Mouse (Mus musculus) embryo, embryonic 11.5 days (tissue): ENCODE measurements around the gene Prr22.

Experiments used
- DNase-seq: peaks from one replicate; pipeline ENCODE4 v3.0.0-alpha.2; 2012; ENCODE audit warnings: low read depth, low spot score

Gene Prr22

GRCm38 (mm10) chr17:56808518-56808917 is 38.5 kb downstream of the Prr22 start:
- peak; percentile 65 for DNase-seq

DNA sequence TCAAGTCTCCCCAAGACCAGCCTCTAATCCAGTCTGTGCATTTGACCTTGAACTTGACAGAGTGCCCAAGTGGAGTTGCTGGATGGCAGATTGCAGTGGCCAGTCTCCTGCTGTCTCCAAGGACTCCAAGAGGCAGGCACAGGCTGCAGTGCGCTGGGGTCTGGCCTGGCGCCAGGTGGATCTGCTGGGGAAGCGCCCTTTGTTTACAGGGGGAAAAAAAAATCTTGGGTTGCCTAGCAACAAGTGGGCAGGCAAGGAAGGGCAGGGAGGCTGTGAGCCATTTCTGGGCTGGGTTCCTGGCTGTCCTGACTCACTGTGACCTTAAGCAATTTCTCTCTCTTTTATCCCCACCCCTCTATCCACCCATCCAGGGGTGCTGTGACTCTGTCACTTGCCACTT is 40.2 kb downstream of the Prr22 start:
- peak; percentile 63 for DNase-seq

DNA sequence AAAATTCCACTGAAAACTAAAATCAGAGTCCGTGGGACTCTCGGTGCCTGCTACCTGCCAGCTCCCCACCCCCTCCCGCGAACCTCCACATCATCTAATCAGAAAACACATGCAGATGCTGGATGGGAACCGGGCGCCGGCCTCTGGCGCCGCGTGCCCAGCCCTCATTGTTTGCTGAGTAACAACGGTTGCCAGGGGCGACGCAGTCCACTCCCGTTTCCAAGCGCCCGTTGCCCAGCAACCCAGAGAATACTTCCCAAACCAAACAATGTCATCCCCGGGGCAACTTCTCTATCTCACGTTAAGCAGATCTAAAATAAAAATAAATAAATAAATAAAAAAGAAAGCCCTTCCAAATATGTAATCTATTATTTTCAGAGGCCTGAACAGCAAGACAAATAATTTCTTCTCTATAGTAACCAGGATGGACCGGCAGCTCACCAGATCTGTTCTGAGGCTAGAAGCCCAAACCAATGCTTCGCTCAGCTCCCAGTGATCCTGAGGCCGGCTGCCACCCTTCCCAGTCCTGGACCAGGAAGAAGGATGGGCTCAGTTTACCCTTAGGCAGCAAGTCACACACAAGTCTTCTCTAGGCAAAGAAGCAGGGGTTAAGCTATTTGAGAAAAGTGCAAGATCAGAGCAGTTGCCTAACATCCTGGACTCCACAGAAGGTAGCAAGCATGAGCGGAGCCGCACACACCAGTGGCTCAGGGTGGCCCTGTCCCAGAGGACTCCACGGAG is 44.4 kb downstream of the Prr22 start:
- DNase-seq, result peak; percentile 80

DNA sequence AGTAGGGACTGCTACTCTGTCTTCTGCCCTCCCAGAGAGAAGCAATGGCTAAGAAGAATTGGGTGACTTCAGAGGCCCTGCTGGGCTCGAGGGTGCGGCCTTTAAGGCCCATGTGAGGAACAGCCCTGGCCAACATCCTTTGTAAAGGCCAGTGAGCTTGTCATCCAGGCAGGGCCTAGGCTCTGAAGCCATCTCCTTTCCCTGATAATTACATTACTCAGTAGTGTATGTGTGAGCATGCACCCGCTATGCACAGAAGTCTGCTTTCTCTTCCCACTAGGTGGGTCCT is 45.0 kb downstream of the Prr22 start:
- DNase-seq, result no peak

DNA sequence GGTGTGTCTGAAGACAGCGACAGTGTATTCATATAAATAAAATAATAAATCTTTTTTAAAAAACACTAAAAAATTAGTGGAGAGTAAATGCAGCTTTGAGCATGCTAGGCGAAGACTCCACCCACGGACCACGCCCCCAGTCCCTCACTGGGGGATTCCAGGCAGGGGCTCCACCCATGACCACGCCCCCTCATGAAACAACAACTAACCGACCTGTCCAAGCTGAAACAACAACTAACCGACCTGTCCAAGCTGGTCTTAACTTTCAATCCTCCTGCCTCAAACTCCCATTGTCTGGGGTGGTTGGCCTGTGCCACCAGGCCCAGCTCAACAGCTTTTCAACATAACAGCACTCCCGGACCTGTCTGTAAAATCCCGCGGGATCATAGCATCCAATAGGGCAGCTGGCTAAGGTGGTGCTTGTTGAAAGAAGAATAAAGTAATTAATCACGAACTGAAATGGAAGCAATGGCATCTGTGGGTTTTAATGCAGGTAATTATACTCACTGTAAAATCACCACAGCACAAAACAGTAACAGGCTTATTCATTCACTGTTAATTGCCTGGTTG is 48.1 kb downstream of the Prr22 start:
- no peak for DNase-seq

DNA sequence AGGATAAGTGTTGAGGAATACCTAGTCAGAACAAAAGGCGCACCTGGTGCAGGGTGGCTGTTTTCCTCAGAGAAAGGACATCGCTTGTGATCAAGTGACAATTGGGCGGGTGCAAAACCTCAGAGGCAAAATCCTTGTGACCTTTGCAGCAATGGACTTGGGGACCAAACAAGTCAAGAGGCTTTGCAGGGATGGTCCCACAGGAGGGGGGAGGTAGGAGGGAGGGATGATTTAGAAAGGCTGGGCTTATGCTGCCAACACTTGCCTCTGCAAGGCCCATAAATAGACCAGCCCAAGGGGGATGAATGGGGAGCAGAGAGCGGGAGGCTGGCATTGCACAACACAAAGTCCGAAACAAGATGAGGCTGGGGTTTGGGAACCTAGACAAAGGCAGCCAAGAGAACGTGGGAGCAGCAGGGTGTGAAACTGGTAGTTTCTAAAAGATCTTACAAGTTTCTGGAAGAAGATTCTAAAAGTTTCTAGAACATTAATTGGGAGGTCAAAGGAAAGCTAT is 49.0 kb downstream of the Prr22 start:
- no peak for DNase-seq

- DNase-seq, result no peak
Measured at GRCm38 (mm10) chr17:56819694-56820111, 49.7 kb downstream of the Prr22 start.
